ENCODE assay signal across 23 mouse cellular contexts in the genomic region with DNA sequence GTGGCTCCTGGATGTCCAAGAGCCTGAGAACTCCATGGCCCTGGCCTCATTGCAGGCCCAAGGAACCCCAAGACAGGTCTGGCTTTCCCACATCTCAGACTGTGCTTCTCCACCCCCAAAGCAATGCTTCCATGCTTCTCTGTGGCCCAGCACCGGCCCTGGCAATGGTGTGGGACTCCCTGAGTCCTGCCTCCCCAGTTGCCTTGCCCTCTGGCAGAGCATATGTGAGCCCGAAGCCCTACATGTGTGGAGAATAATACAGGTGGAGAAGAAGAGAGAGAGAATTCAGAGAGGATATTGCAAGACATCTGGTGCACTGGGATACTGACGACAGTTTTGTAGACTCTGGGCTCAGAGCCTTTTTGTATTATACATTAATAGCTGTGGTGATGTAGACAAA.
DNase-seq lines count a peak whose midpoint lies in the region; ATAC-seq and TF ChIP-seq lines count a peak whose summit lies in the region.
"Had no signal": no experiment of that assay in that cellular context is flagged by ENCODE, and none has a peak within 500 bp of the region (broad histone marks: within the 10 kb centered on the region; RNA-seq: fewer than 3 reads in every experiment).

No protein-coding gene starts in this region.

- no peaks in the 10 kb centered on the region for H3K36me3 ChIP-seq in midbrain, embryonic 12.5 days
- H3K36me3 ChIP-seq in midbrain, postnatal 0 days (ENCODE audit: insufficient read depth, low read length) = no peaks in the 10 kb centered on the region
- H3K36me3 ChIP-seq in hindbrain, embryonic 10.5 days = no peaks in the 10 kb centered on the region
- H3K36me3 ChIP-seq in hindbrain, postnatal 0 days (ENCODE audit: insufficient read depth, low read length) = no peaks in the 10 kb centered on the region
- H3K36me3 ChIP-seq: G1E; heart, embryonic 15.5 days had no signal

- 0 out of 2 replicates have a peak, but pooled peaks have one; percentile 27 for ATAC-seq in midbrain, embryonic 12.5 days (ENCODE audit: low FRiP score, low read depth)
- ATAC-seq in midbrain, postnatal 0 days (ENCODE audit: low FRiP score) = no peak
- 0 out of 2 replicates have a peak, but pooled peaks have one; percentile 18 for ATAC-seq in hindbrain, postnatal 0 days
- ATAC-seq in megakaryocyte, adult 5-6 weeks (ENCODE audit: poor library complexity, severe bottlenecking) = no peak
- ATAC-seq: activated CD4-positive, CD25-positive, alpha-beta regulatory T cell, adult 4 months; lung, postnatal 0 days had no signal

- 73% methylated on average over 3 of the region's 3 CpGs for WGBS in midbrain, embryonic 12.5 days
- WGBS in midbrain, postnatal 0 days = 54% methylated on average over 3 of the region's 3 CpGs
- 79% methylated on average over 3 of the region's 3 CpGs for WGBS in hindbrain, embryonic 10.5 days
- WGBS in hindbrain, postnatal 0 days = 51% methylated on average over 3 of the region's 3 CpGs

- H3K9me3 ChIP-seq in midbrain, embryonic 12.5 days = no peaks in the 10 kb centered on the region
- H3K9me3 ChIP-seq in midbrain, postnatal 0 days (ENCODE audit: low read length) = no peaks in the 10 kb centered on the region
- H3K9me3 ChIP-seq in hindbrain, embryonic 10.5 days = no peaks in the 10 kb centered on the region
- no peaks in the 10 kb centered on the region for H3K9me3 ChIP-seq in hindbrain, postnatal 0 days (ENCODE audit: low read length)
- H3K9me3 ChIP-seq: heart, embryonic 15.5 days had no signal

- H3K27me3 ChIP-seq in midbrain, embryonic 12.5 days = no peaks in the 10 kb centered on the region
- H3K27me3 ChIP-seq in midbrain, postnatal 0 days (ENCODE audit: insufficient read depth, low read length) = no peaks in the 10 kb centered on the region
- no peaks in the 10 kb centered on the region for H3K27me3 ChIP-seq in hindbrain, embryonic 10.5 days (ENCODE audit: insufficient read depth, poor library complexity, severe bottlenecking)
- H3K27me3 ChIP-seq in hindbrain, postnatal 0 days (ENCODE audit: insufficient read depth, low read length) = no peaks in the 10 kb centered on the region
- H3K27me3 ChIP-seq: heart, embryonic 15.5 days had no signal

- peak; percentile 9 to 18 for DNase-seq in cerebellum, postnatal 14 days
- no peak for DNase-seq in cerebellum, adult 18-20 months
- no peak for DNase-seq in midbrain, postnatal 0 days (ENCODE audit: low spot score)
- DNase-seq in hindbrain, embryonic 10.5 days (ENCODE audit: low spot score) = no peak
- DNase-seq in hindbrain, postnatal 0 days (ENCODE audit: low spot score) = no peak
- DNase-seq in embryo, embryonic 10 days (ENCODE audit: low spot score) = no peak
- DNase-seq: adrenal gland, postnatal 10 days; gastrocnemius, postnatal 14 days; heart, adult 18-20 months; heart, postnatal 4 days; kidney, adult 11 months; kidney, postnatal 10 days; liver; right cerebral cortex, postnatal 4 days had no signal

- no peak overlapping the region for H3K9ac ChIP-seq in midbrain, embryonic 12.5 days (replicated peaks)
- no peak overlapping the region for H3K9ac ChIP-seq in midbrain, postnatal 0 days (replicated peaks; ENCODE audit: low read length, poor library complexity, severe bottlenecking)
- no peak overlapping the region for H3K9ac ChIP-seq in hindbrain, postnatal 0 days (replicated peaks; ENCODE audit: low read length)
- H3K9ac ChIP-seq: heart, embryonic 15.5 days had no signal

- TF ChIP-seq CTCF in midbrain, postnatal 0 days (IDR thresholded peaks at IDR 0.05) = no peak
- TF ChIP-seq CTCF in hindbrain, postnatal 0 days (IDR thresholded peaks at IDR 0.05; ENCODE audit: low read depth) = no peak

- no peak overlapping the region for H3K4me2 ChIP-seq in midbrain, embryonic 12.5 days (replicated peaks)
- no peak overlapping the region for H3K4me2 ChIP-seq in midbrain, postnatal 0 days (ENCODE audit: low read depth, low read length, poor library complexity, severe bottlenecking)
- no peak overlapping the region for H3K4me2 ChIP-seq in hindbrain, postnatal 0 days (ENCODE audit: low read depth, low read length)
- H3K4me2 ChIP-seq: heart, embryonic 15.5 days had no signal

- peak overlapping the region; percentile 39 for H3K27ac ChIP-seq in midbrain, embryonic 12.5 days (replicated peaks)
- H3K27ac ChIP-seq in midbrain, postnatal 0 days (ENCODE audit: low read depth, low read length) = no peak overlapping the region
- peak overlapping the region; percentile 75 for H3K27ac ChIP-seq in hindbrain, embryonic 10.5 days
- H3K27ac ChIP-seq in hindbrain, postnatal 0 days = peak overlapping the region; percentile 3; the same call in 1 of the 2 replicates
- H3K27ac ChIP-seq: heart, embryonic 15.5 days; layer of hippocampus, adult 2 months; stomach, postnatal 0 days had no signal

- no peak overlapping the region for H3K4me3 ChIP-seq in midbrain, embryonic 12.5 days
- no peak overlapping the region for H3K4me3 ChIP-seq in midbrain, postnatal 0 days (ENCODE audit: low read depth, low read length)
- H3K4me3 ChIP-seq in hindbrain, embryonic 10.5 days = no peak overlapping the region
- no peak overlapping the region for H3K4me3 ChIP-seq in hindbrain, postnatal 0 days (ENCODE audit: low read length)
- H3K4me3 ChIP-seq: erythroblast, embryonic 14.5 days; heart, embryonic 15.5 days; layer of hippocampus, adult 2 months had no signal

- no peaks in the 10 kb centered on the region for H3K4me1 ChIP-seq in midbrain, embryonic 12.5 days
- no peaks in the 10 kb centered on the region for H3K4me1 ChIP-seq in midbrain, postnatal 0 days (ENCODE audit: insufficient read depth, low read length)
- H3K4me1 ChIP-seq in hindbrain, embryonic 10.5 days (replicated peaks) = 0 out of 2 replicates have a peak, but pooled peaks cover 4% of the 10 kb centered on the region
- H3K4me1 ChIP-seq in hindbrain, postnatal 0 days (ENCODE audit: insufficient read depth, low read length) = no peaks in the 10 kb centered on the region
- H3K4me1 ChIP-seq: heart, embryonic 15.5 days had no signal

Comparison
In these comparisons a context has a peak if more than half of its experiments do, and no peak if none do; other contexts are left out.
1. DNase-seq: peak in cerebellum, postnatal 14 days (2 of 2); none in cerebellum, adult 18-20 months (0 of 2), midbrain, postnatal 0 days (single experiment), hindbrain, embryonic 10.5 days (single experiment), hindbrain, postnatal 0 days (single experiment) and embryo, embryonic 10 days (single experiment).
2. ATAC-seq: peak in midbrain, embryonic 12.5 days (single experiment) and hindbrain, postnatal 0 days (single experiment); none in midbrain, postnatal 0 days (single experiment) and megakaryocyte, adult 5-6 weeks (single experiment).